Mouse (Mus musculus): ENCODE data around the gene Hspb11. TPM values are rescaled to one million over a fixed set of nuclear protein-coding genes. Genes with fewer than 3 reads are reported as not detected.

Hspb11 gene
- polyA plus RNA-seq, 1 experiment from 2014 or later, result 44.6 TPM

- TF ChIP-seq EP300 (IDR thresholded peaks at IDR 0.05) (no peak), CTCF (IDR thresholded peaks at IDR 0.05) (no peak)
- peaks cover 22% of the 10 kb centered on the region for H3K36me3 ChIP-seq (ENCODE audit: insufficient read depth, low read length)
- no peak overlapping the region for H3K9ac ChIP-seq (replicated peaks; ENCODE audit: low read depth)
- no peak overlapping the region for H3K4me3 ChIP-seq (ENCODE audit: low read depth, low read length)
- no peak for ATAC-seq
- H3K9me3 ChIP-seq (ENCODE audit: low read length), result no peaks in the 10 kb centered on the region
- no peaks in the 10 kb centered on the region for H3K27me3 ChIP-seq (replicated peaks; ENCODE audit: insufficient read depth, low read length)
- no peak for DNase-seq (ENCODE audit: low spot score)
- WGBS, result 93% methylated on average over 2 of the region's 2 CpGs
- H3K27ac ChIP-seq (ENCODE audit: low read length), result no peak overlapping the region
- H3K4me1 ChIP-seq (ENCODE audit: insufficient read depth, low read depth, low read length), result no peaks in the 10 kb centered on the region
- H3K4me2 ChIP-seq (replicated peaks; ENCODE audit: low read depth, low read length), result no peak overlapping the region
Observed at GRCm38 (mm10) chr4:107238253-107238652, 15.1 kb upstream of the Hspb11 start.

- DNase-seq (ENCODE audit: low spot score) (no peak), ATAC-seq (no peak)
- no peaks in the 10 kb centered on the region for H3K9me3 ChIP-seq (ENCODE audit: low read length)
- H3K4me2 ChIP-seq (replicated peaks; ENCODE audit: low read depth, low read length), result no peak overlapping the region
- H3K4me1 ChIP-seq (ENCODE audit: insufficient read depth, low read depth, low read length), result peaks cover 2% of the 10 kb centered on the region; the same call in 1 of the 2 replicates
- no peaks in the 10 kb centered on the region for H3K27me3 ChIP-seq (replicated peaks; ENCODE audit: insufficient read depth, low read length)
- peaks cover 12% of the 10 kb centered on the region for H3K36me3 ChIP-seq (ENCODE audit: insufficient read depth, low read length)
- no peak overlapping the region for H3K4me3 ChIP-seq (ENCODE audit: low read depth, low read length)
- 96% methylated on average over 6 of the region's 6 CpGs for WGBS
- no peak for TF ChIP-seq CTCF (IDR thresholded peaks at IDR 0.05)
- no peak overlapping the region for H3K27ac ChIP-seq (ENCODE audit: low read length)
- H3K9ac ChIP-seq (replicated peaks; ENCODE audit: low read depth), result no peak overlapping the region
Observed at GRCm38 (mm10) chr4:107240196-107240595, 13.2 kb upstream of the Hspb11 start.

- no peaks in the 10 kb centered on the region for H3K9me3 ChIP-seq (ENCODE audit: low read length)
- TF ChIP-seq EP300 (IDR thresholded peaks at IDR 0.05) (no peak), CTCF (IDR thresholded peaks at IDR 0.05) (no peak)
- H3K27ac ChIP-seq (ENCODE audit: low read length), result no peak overlapping the region
- no peak for ATAC-seq
- H3K36me3 ChIP-seq (ENCODE audit: insufficient read depth, low read length), result 0 out of 2 replicates have a peak, but pooled peaks cover under 1% of the 10 kb centered on the region
- no peak for DNase-seq (ENCODE audit: low spot score)
- no peaks in the 10 kb centered on the region for H3K27me3 ChIP-seq (replicated peaks; ENCODE audit: insufficient read depth, low read length)
- 75% methylated on average over 6 of the region's 6 CpGs for whole genome bisulfite sequencing
- no peak overlapping the region for H3K4me2 ChIP-seq (replicated peaks; ENCODE audit: low read depth, low read length)
- no peak overlapping the region for H3K9ac ChIP-seq (replicated peaks; ENCODE audit: low read depth)
- H3K4me1 ChIP-seq (ENCODE audit: insufficient read depth, low read depth, low read length), result peaks cover 13% of the 10 kb centered on the region; the same call in 1 of the 2 replicates
- no peak overlapping the region for H3K4me3 ChIP-seq (ENCODE audit: low read depth, low read length)
Observed at GRCm38 (mm10) chr4:107243365-107244333, 9.7 kb upstream of the Hspb11 start.

GRCm38 (mm10) chr4:107245368-107245767 is 8.0 kb upstream of the Hspb11 start:
- no peak overlapping the region for H3K4me3 ChIP-seq (ENCODE audit: low read depth, low read length)
- no peak for TF ChIP-seq CTCF (IDR thresholded peaks at IDR 0.05)
- no peak for TF ChIP-seq EP300 (IDR thresholded peaks at IDR 0.05)
- no peak overlapping the region for H3K4me2 ChIP-seq (replicated peaks; ENCODE audit: low read depth, low read length)
- H3K9me3 ChIP-seq (ENCODE audit: low read length), result no peaks in the 10 kb centered on the region
- no peak overlapping the region for H3K9ac ChIP-seq (replicated peaks; ENCODE audit: low read depth)
- H3K27ac ChIP-seq (ENCODE audit: low read length), result peak overlapping the region; percentile 32; the same call in 1 of the 2 replicates
- no peaks in the 10 kb centered on the region for H3K36me3 ChIP-seq (ENCODE audit: insufficient read depth, low read length)
- 23% methylated on average over 2 of the region's 2 CpGs for WGBS
- ATAC-seq, result no peak
- DNase-seq (ENCODE audit: low spot score), result peak; percentile 63
- H3K4me1 ChIP-seq (ENCODE audit: insufficient read depth, low read depth, low read length), result peaks cover 13% of the 10 kb centered on the region; the same call in 1 of the 2 replicates
- H3K27me3 ChIP-seq (replicated peaks; ENCODE audit: insufficient read depth, low read length), result no peaks in the 10 kb centered on the region

- Histone ChIP-seq H3K36me3 (ENCODE audit: insufficient read depth, low read length) (no peaks in the 10 kb centered on the region), H3K4me1 (ENCODE audit: insufficient read depth, low read depth, low read length) (peaks cover 13% of the 10 kb centered on the region; the same call in 1 of the 2 replicates), H3K4me2 (replicated peaks; ENCODE audit: low read depth, low read length) (no peak overlapping the region), H3K27me3 (replicated peaks; ENCODE audit: insufficient read depth, low read length) (no peaks in the 10 kb centered on the region), H3K27ac (ENCODE audit: low read length) (no peak overlapping the region), H3K9me3 (ENCODE audit: low read length) (no peaks in the 10 kb centered on the region), H3K4me3 (ENCODE audit: low read depth, low read length) (no peak overlapping the region), H3K9ac (replicated peaks; ENCODE audit: low read depth) (no peak overlapping the region)
- 31% methylated on average over 1 of the region's 1 CpGs for WGBS
- DNase-seq (ENCODE audit: low spot score) (no peak), ATAC-seq (no peak)
- TF ChIP-seq EP300 (IDR thresholded peaks at IDR 0.05) (no peak), CTCF (IDR thresholded peaks at IDR 0.05) (no peak)
Observed at GRCm38 (mm10) chr4:107246040-107246439, 7.4 kb upstream of the Hspb11 start.

- DNase-seq (ENCODE audit: low spot score), result peak; percentile 58
- Histone ChIP-seq H3K9ac (replicated peaks; ENCODE audit: low read depth) (no peak overlapping the region), H3K4me1 (ENCODE audit: insufficient read depth, low read depth, low read length) (peaks cover 13% of the 10 kb centered on the region; the same call in 1 of the 2 replicates), H3K27me3 (replicated peaks; ENCODE audit: insufficient read depth, low read length) (no peaks in the 10 kb centered on the region), H3K4me3 (ENCODE audit: low read depth, low read length) (no peak overlapping the region), H3K9me3 (ENCODE audit: low read length) (no peaks in the 10 kb centered on the region), H3K27ac (ENCODE audit: low read length) (no peak overlapping the region), H3K36me3 (ENCODE audit: insufficient read depth, low read length) (no peaks in the 10 kb centered on the region), H3K4me2 (replicated peaks; ENCODE audit: low read depth, low read length) (no peak overlapping the region)
- 0 out of 2 replicates have a peak, but pooled peaks have one; percentile 36 for ATAC-seq
- TF ChIP-seq EP300 (IDR thresholded peaks at IDR 0.05), result no peak
- no peak for TF ChIP-seq CTCF (IDR thresholded peaks at IDR 0.05)
- WGBS, result 51% methylated on average over 9 of the region's 9 CpGs
Observed at GRCm38 (mm10) chr4:107247110-107247509, 6.3 kb upstream of the Hspb11 start.
